Comparison of ENCODE assay signal across 7 mouse cellular contexts in genomic region chr1:22806626-22807096, GRCm38 (mm10). TPM values are rescaled to one million over a fixed set of nuclear protein-coding genes. Genes with fewer than 3 reads are reported as not detected.
A peak's percentile ranks its signal among the peaks of the same experiment; 100 is the strongest.
DNase-seq lines count a peak whose midpoint lies in the region; ATAC-seq lines count a peak whose summit lies in the region.

No protein-coding gene starts in this region.

- peaks cover 4% of the 10 kb centered on the region; the same call in 1 of the 2 replicates for H3K27me3 ChIP-seq in forebrain, embryonic 11.5 days (ENCODE audit: control insufficient read depth, insufficient read depth, low read length)
- H3K27me3 ChIP-seq in intestine, embryonic 15.5 days (replicated peaks), result 0 out of 2 replicates have a peak, but pooled peaks cover 4% of the 10 kb centered on the region

- H3K27ac ChIP-seq in forebrain, embryonic 11.5 days (ENCODE audit: low read depth, low read length), result no peak overlapping the region
- no peak overlapping the region for H3K27ac ChIP-seq in intestine, embryonic 15.5 days

- peak overlapping the region; percentile 82 for H3K9ac ChIP-seq in forebrain, embryonic 11.5 days (ENCODE audit: low read length)
- H3K9ac ChIP-seq in intestine, embryonic 15.5 days, result no peak overlapping the region

- 25% methylated on average over 8 of the region's 8 CpGs for WGBS in forebrain, embryonic 11.5 days
- WGBS in intestine, embryonic 15.5 days, result 28% methylated on average over 8 of the region's 8 CpGs

- peak overlapping the region; percentile 66 for H3K4me3 ChIP-seq in forebrain, embryonic 11.5 days (ENCODE audit: low read depth, low read length)
- peak overlapping the region; percentile 68 for H3K4me3 ChIP-seq in intestine, embryonic 15.5 days (replicated peaks)

- no peaks in the 10 kb centered on the region for H3K36me3 ChIP-seq in forebrain, embryonic 11.5 days (ENCODE audit: control insufficient read depth, insufficient read depth, low read length)
- H3K36me3 ChIP-seq in intestine, embryonic 15.5 days, result no peaks in the 10 kb centered on the region

- H3K4me1 ChIP-seq in forebrain, embryonic 11.5 days (replicated peaks; ENCODE audit: control insufficient read depth, insufficient read depth, low read length), result 0 out of 2 replicates have a peak, but pooled peaks cover 3% of the 10 kb centered on the region
- peaks cover 5% of the 10 kb centered on the region; the same call in 1 of the 2 replicates for H3K4me1 ChIP-seq in intestine, embryonic 15.5 days (replicated peaks)

- H3K4me2 ChIP-seq in forebrain, embryonic 11.5 days (ENCODE audit: low read depth, low read length, severe bottlenecking), result peak overlapping the region; percentile 84
- H3K4me2 ChIP-seq in intestine, embryonic 15.5 days (replicated peaks), result peak overlapping the region; percentile 94

- DNase-seq in left cerebral cortex, postnatal 25 days (ENCODE audit: low spot score in 2 of 2), result peak; percentile 40 to 54
- no peak for DNase-seq in left cerebral cortex, postnatal 4 days
- DNase-seq in forebrain, embryonic 11.5 days (ENCODE audit: low spot score), result peak; percentile 44
- peak; percentile 24 for DNase-seq in retina, embryonic 14.5 days (ENCODE audit: low spot score)
- DNase-seq in adrenal gland, postnatal 36 days, result no peak
- no peak for DNase-seq in thymus, postnatal 0 days (ENCODE audit: low spot score)

- intact Hi-C loops in left cerebral cortex, postnatal 25 days (cut with DNase I), result loop anchor here (2.0 to 5.0 kb wide), 2 partner anchors 199 to 256 kb away; no protein-coding TSS in a partner anchor
- intact Hi-C loops in left cerebral cortex, postnatal 4 days (cut with DNase I), result loop anchor here (10.0 kb wide), 3 partner anchors 112 to 258 kb away; no protein-coding TSS in a partner anchor

- H3K9me3 ChIP-seq in forebrain, embryonic 11.5 days (ENCODE audit: control insufficient read depth, low read length), result no peaks in the 10 kb centered on the region
- no peaks in the 10 kb centered on the region for H3K9me3 ChIP-seq in intestine, embryonic 15.5 days

- ATAC-seq in forebrain, embryonic 11.5 days (replicated peaks; ENCODE audit: low FRiP score), result no peak
- no peak for ATAC-seq in intestine, embryonic 15.5 days

RNA-seq across cellular contexts. Expression of gene Rims1, which starts 0.9 kb away (rescaled TPM):
- total RNA-seq in left cerebral cortex, postnatal 25 days (2021), result 100 to 1,000 TPM; 420 to 429 TPM
- total RNA-seq in left cerebral cortex, postnatal 4 days (2021), result 100 to 1,000 TPM; 158 to 169 TPM
- polyA plus RNA-seq in forebrain, embryonic 11.5 days (2014; fragmentation: Nextera tagmentation; extraction: Ambion mirVana), result 3.1 and 3.2 TPM in 2 replicates
- 7.6 and 8.6 TPM in 2 replicates for polyA plus RNA-seq in intestine, embryonic 15.5 days (2015; fragmentation: Nextera tagmentation; extraction: Ambion mirVana)
- total RNA-seq in adrenal gland, postnatal 36 days (2021), result under 1 TPM; 0.23 to 0.46 TPM
- polyA plus RNA-seq in thymus, postnatal 0 days (2015; fragmentation: Nextera tagmentation; extraction: Ambion mirVana), result 0.08 and 0.10 TPM in 2 replicates

Comparison
In these comparisons a context has a peak if more than half of its experiments do, and no peak if none do; other contexts are left out.
1. DNase-seq: peak in left cerebral cortex, postnatal 25 days (2 of 2), forebrain, embryonic 11.5 days (single experiment) and retina, embryonic 14.5 days (single experiment); none in left cerebral cortex, postnatal 4 days (single experiment), adrenal gland, postnatal 36 days (0 of 2) and thymus, postnatal 0 days (single experiment).
2. RNA of gene Rims1, which starts 0.9 kb away (total RNA-seq): 420 to 429 TPM in left cerebral cortex, postnatal 25 days and 158 to 169 TPM in left cerebral cortex, postnatal 4 days; 0.23 to 0.46 TPM in adrenal gland, postnatal 36 days; every median in the first group is over 100 times any median in the second.